Mouse (Mus musculus): ENCODE results near the gene Tpte. TPM values are rescaled to one million over a fixed set of nuclear protein-coding genes. Genes with fewer than 3 reads are reported as not detected.

The Tpte gene
- polyA plus RNA-seq, 1 experiment, result not detected

Other genes starting within 250 kb of the Tpte start
- 0.88 and 0.93 TPM in 2 replicates for gene Atp7b, start 223.1 kb upstream of the Tpte start, polyA plus RNA-seq (2012; rRNA removed)
- gene Alg11, start 222.7 kb upstream of the Tpte start, polyA plus RNA-seq (2012; rRNA removed), result 10.6 and 11.6 TPM in 2 replicates
- gene Nek5, start 158.4 kb upstream of the Tpte start, polyA plus RNA-seq (2012; rRNA removed), result 3.6 and 4.7 TPM in 2 replicates
- gene Nek3, start 117.0 kb upstream of the Tpte start, polyA plus RNA-seq (2012; rRNA removed), result 10.1 and 10.2 TPM in 2 replicates
- 4.7 and 5.1 TPM in 2 replicates for gene Ckap2, start 97.6 kb upstream of the Tpte start, polyA plus RNA-seq (2012; rRNA removed)
- gene Vps36, start 90.6 kb upstream of the Tpte start, polyA plus RNA-seq (2012; rRNA removed), result 29.0 and 30.2 TPM in 2 replicates
- 12.1 and 12.3 TPM in 2 replicates for gene Thsd1, start 56.1 kb upstream of the Tpte start, polyA plus RNA-seq (2012; rRNA removed)
- gene Slc25a15, start 115.2 kb downstream of the Tpte start, polyA plus RNA-seq (2012; rRNA removed), result 6.8 and 7.5 TPM in 2 replicates
- gene Mrps31, start 127.9 kb downstream of the Tpte start, polyA plus RNA-seq (2012; rRNA removed), result 19.9 and 22.7 TPM in 2 replicates

Data from urinary bladder, adult 2 months (tissue).